Mouse (Mus musculus) intestine, embryonic 16.5 days (tissue): Measurements from ENCODE around the gene Fndc8. TPM values are rescaled to one million over a fixed set of nuclear protein-coding genes. Genes with fewer than 3 reads are reported as not detected.

ENCODE experiments used
- ATAC-seq: fragments of 200-750 bp; cut with Nextera tagmentation; 2 replicates; pipeline ENCODE4 v1.8.0; 2017; ENCODE audit warnings: moderate TSS enrichment, moderate library complexity
- H3K27ac ChIP-seq: fragments of 300-500 bp; sonication (generic); 2 replicates; pipeline ENCODE4 v1.5.1; 2014; ENCODE audit warnings: mild to moderate bottlenecking, low read length
- H3K27me3 ChIP-seq: fragments of 300-500 bp; sonication (generic); replicated peaks from 2 replicates; pipeline ENCODE4 v1.6.1; 2014; ENCODE audit warnings: low read length, control low read depth, mixed read lengths; ENCODE audit not compliant: control insufficient read depth, insufficient read depth
- H3K36me3 ChIP-seq: fragments of 300-500 bp; sonication (generic); 2 replicates; pipeline ENCODE4 v1.6.1; 2014; ENCODE audit warnings: low read length, control low read depth; ENCODE audit not compliant: control insufficient read depth, insufficient read depth
- H3K4me1 ChIP-seq: fragments of 300-500 bp; sonication (generic); 2 replicates; pipeline ENCODE4 v1.6.1; 2014; ENCODE audit warnings: low read length, control low read depth, mixed read lengths; ENCODE audit not compliant: control insufficient read depth, insufficient read depth
- H3K4me2 ChIP-seq: fragments of 300-500 bp; sonication (generic); 2 replicates; pipeline ENCODE4 v1.6.1; 2014; ENCODE audit warnings: low read depth, low read length, control low read depth
- H3K4me3 ChIP-seq: fragments of 300-500 bp; sonication (generic); 2 replicates; pipeline ENCODE4 v1.5.1; 2014; ENCODE audit warnings: mild to moderate bottlenecking, low read length
- H3K9ac ChIP-seq: fragments of 300-500 bp; sonication (generic); 2 replicates; pipeline ENCODE4 v1.6.1; 2014; ENCODE audit warnings: low read depth, low read length
- H3K9me3 ChIP-seq: fragments of 300-500 bp; sonication (generic); 2 replicates; pipeline ENCODE4 v1.6.1; 2016; ENCODE audit warnings: low read length, control low read depth; ENCODE audit not compliant: control insufficient read depth
- WGBS: fragments of 180-500 bp; shearing (Covaris S2); extraction: QIAGEN DNeasy Blood & Tissue Kit; methylation state at CpG from one replicate; pipeline ENCODE4 v1.1.7; 2014; 5-methylcytosine and 5-hydroxymethylcytosine counted together
- polyA plus RNA-seq: library from polyadenylated mRNA; unstranded; fragments of >200 nt; fragmentation: Nextera tagmentation; extraction: Ambion mirVana; gene quantifications from 2 replicates; pipeline ENCODE4 v1.2.1, GENCODE M21; 2015

The Fndc8 gene
- polyA plus RNA-seq, 1 experiment from 2014 or later, result 0.23 TPM

DNA sequence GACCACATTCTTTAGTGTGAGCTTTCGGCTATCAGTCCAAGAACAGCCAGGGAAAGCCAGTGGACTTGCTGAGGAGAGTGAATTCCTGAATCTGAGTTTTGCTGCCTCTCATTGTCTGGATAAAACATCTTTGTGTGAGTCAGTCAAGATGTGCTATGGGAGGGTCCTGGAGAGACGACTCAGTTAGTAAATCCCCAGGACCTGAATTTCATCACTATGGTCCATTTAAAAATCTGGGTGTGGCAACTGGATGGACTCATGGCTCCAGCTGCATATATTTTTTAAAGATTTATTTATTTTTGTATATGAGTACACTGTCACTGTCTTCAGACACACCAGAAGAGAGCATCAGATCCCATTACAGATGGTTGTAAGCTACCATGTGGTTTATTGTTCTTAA, 53.7 kb downstream of the Fndc8 start:
- no peak for ATAC-seq
- Histone ChIP-seq H3K27ac (no peak overlapping the region), H3K4me1 (no peaks in the 10 kb centered on the region), H3K36me3 (no peaks in the 10 kb centered on the region), H3K4me3 (no peak overlapping the region), H3K9ac (no peak overlapping the region), H3K27me3 (0 out of 2 replicates have a peak, but pooled peaks cover 4% of the 10 kb centered on the region), H3K9me3 (no peaks in the 10 kb centered on the region), H3K4me2 (no peak overlapping the region)
- WGBS, result 50% methylated on average over 2 of the region's 2 CpGs

DNA sequence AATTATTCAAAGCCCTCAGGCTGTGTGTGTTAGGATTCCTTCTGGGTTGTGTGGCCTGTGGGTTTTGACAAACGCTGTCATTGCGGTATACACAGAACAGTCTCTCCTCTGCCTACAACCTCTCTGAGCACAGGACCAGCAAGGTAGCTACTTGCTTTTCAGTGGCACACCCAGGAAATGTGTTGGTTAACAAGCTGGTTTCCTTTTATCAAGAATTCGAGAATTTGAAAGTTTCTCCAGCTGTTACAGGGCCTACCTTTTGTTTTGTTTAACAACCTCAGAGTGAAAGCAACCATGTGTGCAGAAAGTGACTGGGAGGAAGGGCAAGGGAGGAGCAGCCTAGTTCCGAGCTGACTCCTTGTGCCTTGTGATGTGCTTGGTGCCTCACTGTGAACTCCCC, 55.5 kb downstream of the Fndc8 start:
- 0 out of 2 replicates have a peak, but pooled peaks cover 3% of the 10 kb centered on the region for H3K4me1 ChIP-seq
- no peaks in the 10 kb centered on the region for H3K9me3 ChIP-seq
- no peak overlapping the region for H3K4me3 ChIP-seq
- no peak for ATAC-seq
- H3K9ac ChIP-seq, result no peak overlapping the region
- WGBS, result 52% methylated on average over 4 of the region's 4 CpGs
- H3K4me2 ChIP-seq, result no peak overlapping the region
- no peak overlapping the region for H3K27ac ChIP-seq
- H3K36me3 ChIP-seq, result no peaks in the 10 kb centered on the region
- H3K27me3 ChIP-seq, result peaks cover 21% of the 10 kb centered on the region

DNA sequence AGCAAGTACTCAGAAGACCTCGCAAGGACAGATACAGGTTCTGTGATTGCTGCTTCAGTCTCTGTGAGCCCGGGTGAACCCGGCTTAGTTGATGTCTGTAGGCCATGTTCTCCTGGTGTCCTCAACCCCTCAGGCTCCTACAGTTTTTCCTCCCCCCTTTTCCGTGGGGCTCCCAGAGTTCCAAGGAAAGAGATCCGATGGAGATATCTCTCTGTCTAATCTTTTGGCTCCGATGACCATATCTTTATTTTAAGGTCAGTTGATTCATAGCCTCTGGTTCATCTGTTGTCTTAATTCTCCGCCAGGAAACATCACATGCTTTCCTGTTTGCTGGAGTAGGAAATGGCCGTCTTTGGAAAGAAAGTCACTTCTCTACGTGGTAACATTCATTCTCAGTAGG, 57.1 kb downstream of the Fndc8 start:
- H3K9ac ChIP-seq, result no peak overlapping the region
- no peak overlapping the region for H3K4me2 ChIP-seq
- H3K4me3 ChIP-seq, result no peak overlapping the region
- H3K36me3 ChIP-seq, result no peaks in the 10 kb centered on the region
- H3K27me3 ChIP-seq, result peaks cover 23% of the 10 kb centered on the region
- no peaks in the 10 kb centered on the region for H3K9me3 ChIP-seq
- 82% methylated on average over 9 of the region's 9 CpGs for WGBS
- 0 out of 2 replicates have a peak, but pooled peaks cover 3% of the 10 kb centered on the region for H3K4me1 ChIP-seq
- no peak for ATAC-seq
- no peak overlapping the region for H3K27ac ChIP-seq

Other genes starting within 250 kb of the Fndc8 start
- gene Cct6b, start 127.8 kb upstream of the Fndc8 start, polyA plus RNA-seq, result 0.34 and 0.49 TPM in 2 replicates
- 32.0 and 35.6 TPM in 2 replicates for gene Zfp830, start 127.8 kb upstream of the Fndc8 start, polyA plus RNA-seq
- 17.3 and 18.0 TPM in 2 replicates for gene Lig3, start 111.0 kb upstream of the Fndc8 start, polyA plus RNA-seq
- gene Rffl, start 20.9 kb upstream of the Fndc8 start, polyA plus RNA-seq, result 13.1 and 13.6 TPM in 2 replicates
- gene Rad51d, start 1.5 kb upstream of the Fndc8 start, polyA plus RNA-seq, result 13.9 and 15.0 TPM in 2 replicates
- gene Nle1, start 16.3 kb downstream of the Fndc8 start, polyA plus RNA-seq, result 25.8 and 31.2 TPM in 2 replicates
- 2.3 and 2.6 TPM in 2 replicates for gene Unc45b, start 18.4 kb downstream of the Fndc8 start, polyA plus RNA-seq
- 1.5 and 1.8 TPM in 2 replicates for gene Slfn5, start 59.2 kb downstream of the Fndc8 start, polyA plus RNA-seq
- 12.2 and 14.1 TPM in 2 replicates for gene Slfn9, start 99.7 kb downstream of the Fndc8 start, polyA plus RNA-seq
- gene Slfn8, start 128.7 kb downstream of the Fndc8 start, polyA plus RNA-seq, result 0.53 and 0.59 TPM in 2 replicates
- 6.1 and 6.9 TPM in 2 replicates for gene Slfn2, start 173.0 kb downstream of the Fndc8 start, polyA plus RNA-seq
- gene Slfn1, start 224.7 kb downstream of the Fndc8 start, polyA plus RNA-seq, result 0.58 and 0.70 TPM in 2 replicates